ENCODE assay signal across 8 mouse cellular contexts in genomic region chr6:54540252-54540887, GRCm38 (mm10). TPM values are rescaled to one million over a fixed set of nuclear protein-coding genes. Genes with fewer than 3 reads are reported as not detected.
DNase-seq lines count a peak whose midpoint lies in the region; ATAC-seq lines count a peak whose summit lies in the region.

No protein-coding gene starts in this region.

- whole genome bisulfite sequencing in hindbrain, embryonic 12.5 days, result 71% methylated on average over 9 of the region's 9 CpGs

- H3K9me3 ChIP-seq in hindbrain, embryonic 12.5 days (replicated peaks), result peaks cover 8% of the 10 kb centered on the region; the same call in 1 of the 2 replicates

- H3K9ac ChIP-seq in hindbrain, embryonic 12.5 days, result no peak overlapping the region

- no peaks in the 10 kb centered on the region for H3K27me3 ChIP-seq in hindbrain, embryonic 12.5 days

- peaks cover 12% of the 10 kb centered on the region for H3K36me3 ChIP-seq in hindbrain, embryonic 12.5 days

- H3K27ac ChIP-seq in hindbrain, embryonic 12.5 days, result peak overlapping the region; percentile 48

- peak; percentile 55 for DNase-seq in layer of hippocampus, adult 9-11 months
- DNase-seq in layer of hippocampus, postnatal 14 days (ENCODE audit: low spot score in 2 of 2), result no peak
- peak; percentile 84 to 85 for DNase-seq in adrenal gland, postnatal 36 days
- DNase-seq in retina, postnatal 1 day, result peak; percentile 82
- no peak for DNase-seq in frontal cortex, postnatal 25 days (ENCODE audit: low spot score in 2 of 2)
- DNase-seq in thymus, postnatal 10 days (ENCODE audit: low spot score in 2 of 2), result no peak
- DNase-seq in layer of hippocampus, postnatal 10 days (ENCODE audit: low spot score in 2 of 2), result no peak

- H3K4me2 ChIP-seq in hindbrain, embryonic 12.5 days (replicated peaks), result no peak overlapping the region

- no peak overlapping the region for H3K4me3 ChIP-seq in hindbrain, embryonic 12.5 days

- ATAC-seq in hindbrain, embryonic 12.5 days (ENCODE audit: low FRiP score), result peak; percentile 26; the same call in 1 of the 2 replicates

- H3K4me1 ChIP-seq in hindbrain, embryonic 12.5 days, result peaks cover 29% of the 10 kb centered on the region

RNA-seq across cellular contexts. Expression of gene Scrn1, which starts 25.9 kb away (rescaled TPM):
- total RNA-seq in layer of hippocampus, postnatal 14 days (2021), result 100 to 1,000 TPM; 134 to 135 TPM
- total RNA-seq in adrenal gland, postnatal 36 days (2021), result 10 to 100 TPM; 31.0 to 41.6 TPM
- polyA plus RNA-seq in hindbrain, embryonic 12.5 days (2016; fragmentation: Nextera tagmentation; extraction: Ambion mirVana), result 79.3 and 89.4 TPM in 2 replicates
- 100 to 1,000 TPM; 161 to 164 TPM for total RNA-seq in layer of hippocampus, postnatal 10 days (2021)

RNA-seq across cellular contexts. Expression of gene Plekha8, which starts 54.5 kb away (rescaled TPM):
- total RNA-seq in layer of hippocampus, postnatal 14 days (2021), result 10 to 100 TPM; 11.5 to 13.4 TPM
- total RNA-seq in adrenal gland, postnatal 36 days (2021), result 10 to 100 TPM; 18.6 to 23.6 TPM
- polyA plus RNA-seq in hindbrain, embryonic 12.5 days (2016; fragmentation: Nextera tagmentation; extraction: Ambion mirVana), result 17.7 and 19.4 TPM in 2 replicates
- 10 to 100 TPM in 1 of 2 experiments, 1 to 10 TPM in 1; 9.5 to 12.3 TPM for total RNA-seq in layer of hippocampus, postnatal 10 days (2021)

RNA-seq across cellular contexts. Expression of gene Fkbp14, which starts 56.7 kb away (rescaled TPM):
- 10 to 100 TPM; 12.5 to 16.6 TPM for total RNA-seq in layer of hippocampus, postnatal 14 days (2021)
- total RNA-seq in adrenal gland, postnatal 36 days (2021), result 10 to 100 TPM; 18.4 to 24.0 TPM
- 21.0 and 26.4 TPM in 2 replicates for polyA plus RNA-seq in hindbrain, embryonic 12.5 days (2016; fragmentation: Nextera tagmentation; extraction: Ambion mirVana)
- 10 to 100 TPM; 10.9 to 13.1 TPM for total RNA-seq in layer of hippocampus, postnatal 10 days (2021)

Comparison
In these comparisons a context has a peak if more than half of its experiments do, and no peak if none do; other contexts are left out.
1. DNase-seq: peak in layer of hippocampus, adult 9-11 months (single experiment), adrenal gland, postnatal 36 days (2 of 2) and retina, postnatal 1 day (single experiment); none in layer of hippocampus, postnatal 14 days (0 of 2), frontal cortex, postnatal 25 days (0 of 2), thymus, postnatal 10 days (0 of 2) and layer of hippocampus, postnatal 10 days (0 of 2).